Mouse (Mus musculus): ENCODE data around the gene Unc45a. TPM values are rescaled to one million over a fixed set of nuclear protein-coding genes. Genes with fewer than 3 reads are reported as not detected.

Gene Unc45a
- polyA plus RNA-seq, 1 experiment from 2014 or later: 29.6 TPM

- no peak overlapping the region for H3K27ac ChIP-seq (ENCODE audit: low read depth, low read length)
- ATAC-seq (no peak), DNase-seq (ENCODE audit: low spot score) (no peak)
- no peak overlapping the region for H3K4me2 ChIP-seq (ENCODE audit: low read length)
- H3K36me3 ChIP-seq (ENCODE audit: control insufficient read depth, insufficient read depth, low read length): peaks cover 77% of the 10 kb centered on the region
- H3K4me3 ChIP-seq (ENCODE audit: low read depth, low read length): no peak overlapping the region
- no peak overlapping the region for H3K9ac ChIP-seq (ENCODE audit: low read length)
- H3K27me3 ChIP-seq (replicated peaks; ENCODE audit: control insufficient read depth, insufficient read depth, low read length): no peaks in the 10 kb centered on the region
- H3K4me1 ChIP-seq (ENCODE audit: control insufficient read depth, insufficient read depth, low read length): no peaks in the 10 kb centered on the region
- no peaks in the 10 kb centered on the region for H3K9me3 ChIP-seq (replicated peaks; ENCODE audit: control insufficient read depth, low read length)
- WGBS: 85% methylated on average over 10 of the region's 10 CpGs
Observed at GRCm38 (mm10) chr7:80287736-80288135, 53.1 kb downstream of the Unc45a start.

GRCm38 (mm10) chr7:80285725-80286124, 55.1 kb downstream of the Unc45a start:
- Histone ChIP-seq H3K4me3 (ENCODE audit: low read depth, low read length) (no peak overlapping the region), H3K36me3 (ENCODE audit: control insufficient read depth, insufficient read depth, low read length) (peaks cover 83% of the 10 kb centered on the region), H3K4me1 (ENCODE audit: control insufficient read depth, insufficient read depth, low read length) (no peaks in the 10 kb centered on the region), H3K27me3 (replicated peaks; ENCODE audit: control insufficient read depth, insufficient read depth, low read length) (no peaks in the 10 kb centered on the region), H3K9me3 (replicated peaks; ENCODE audit: control insufficient read depth, low read length) (no peaks in the 10 kb centered on the region), H3K9ac (ENCODE audit: low read length) (no peak overlapping the region), H3K27ac (ENCODE audit: low read depth, low read length) (no peak overlapping the region), H3K4me2 (ENCODE audit: low read length) (no peak overlapping the region)
- DNase-seq (ENCODE audit: low spot score) (no peak), ATAC-seq (no peak)
- WGBS: 98% methylated on average over 6 of the region's 6 CpGs

- Histone ChIP-seq H3K9me3 (replicated peaks; ENCODE audit: control insufficient read depth, low read length) (no peaks in the 10 kb centered on the region), H3K27me3 (replicated peaks; ENCODE audit: control insufficient read depth, insufficient read depth, low read length) (no peaks in the 10 kb centered on the region), H3K9ac (ENCODE audit: low read length) (no peak overlapping the region), H3K4me1 (ENCODE audit: control insufficient read depth, insufficient read depth, low read length) (no peaks in the 10 kb centered on the region), H3K36me3 (ENCODE audit: control insufficient read depth, insufficient read depth, low read length) (peaks cover 82% of the 10 kb centered on the region), H3K4me3 (ENCODE audit: low read depth, low read length) (no peak overlapping the region), H3K27ac (ENCODE audit: low read depth, low read length) (no peak overlapping the region), H3K4me2 (ENCODE audit: low read length) (no peak overlapping the region)
- WGBS: 87% methylated on average over 5 of the region's 5 CpGs
- DNase-seq (ENCODE audit: low spot score): no peak
- no peak for ATAC-seq
Observed at GRCm38 (mm10) chr7:80284391-80284790, 56.4 kb downstream of the Unc45a start.

DNA sequence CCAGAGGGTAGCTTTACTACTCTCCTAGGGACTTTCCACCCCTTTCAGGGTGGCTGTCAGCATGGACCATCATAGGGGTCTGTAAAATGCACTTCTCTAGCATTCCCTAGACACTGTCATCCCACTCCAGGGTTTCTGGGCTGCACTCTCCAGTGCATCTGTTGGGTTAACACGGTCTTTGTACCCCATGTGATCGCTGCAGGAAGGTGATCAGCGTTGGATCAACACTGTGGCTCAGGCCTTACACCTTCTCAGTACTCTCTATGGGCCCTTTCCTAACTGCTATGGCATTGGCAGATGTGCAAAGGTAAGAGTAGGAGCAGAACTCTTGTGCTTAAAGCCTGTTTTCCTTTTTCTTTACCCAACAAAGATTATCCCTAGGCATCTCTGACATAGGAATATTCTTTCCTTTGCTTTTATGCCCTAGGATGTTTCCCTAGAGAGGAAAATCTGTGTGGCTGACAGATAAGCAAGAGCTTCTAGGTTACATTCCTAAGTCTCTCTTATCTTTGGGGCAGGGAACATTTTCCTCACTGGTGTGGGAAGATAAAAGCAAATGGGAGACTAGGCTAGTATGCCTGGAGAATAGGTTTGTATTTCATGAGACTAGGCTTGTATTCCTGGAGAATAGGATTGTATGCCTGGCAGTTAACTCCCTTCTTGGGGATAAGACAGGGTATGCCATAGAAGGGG, 57.4 kb downstream of the Unc45a start:
- Histone ChIP-seq H3K36me3 (ENCODE audit: control insufficient read depth, insufficient read depth, low read length) (peaks cover 86% of the 10 kb centered on the region), H3K4me3 (ENCODE audit: low read depth, low read length) (no peak overlapping the region), H3K4me1 (ENCODE audit: control insufficient read depth, insufficient read depth, low read length) (no peaks in the 10 kb centered on the region), H3K9ac (ENCODE audit: low read length) (no peak overlapping the region), H3K4me2 (ENCODE audit: low read length) (no peak overlapping the region), H3K9me3 (replicated peaks; ENCODE audit: control insufficient read depth, low read length) (no peaks in the 10 kb centered on the region), H3K27ac (ENCODE audit: low read depth, low read length) (no peak overlapping the region), H3K27me3 (replicated peaks; ENCODE audit: control insufficient read depth, insufficient read depth, low read length) (no peaks in the 10 kb centered on the region)
- DNase-seq (ENCODE audit: low spot score): no peak
- 92% methylated on average over 3 of the region's 3 CpGs for WGBS
- no peak for ATAC-seq

- H3K4me1 ChIP-seq (ENCODE audit: control insufficient read depth, insufficient read depth, low read length): no peaks in the 10 kb centered on the region
- 87% methylated on average over 3 of the region's 3 CpGs for WGBS
- no peak for ATAC-seq
Observed at GRCm38 (mm10) chr7:80281646-80282045, 59.2 kb downstream of the Unc45a start.

GRCm38 (mm10) chr7:80280998-80281397, 59.8 kb downstream of the Unc45a start:
- WGBS: 91% methylated on average over 2 of the region's 2 CpGs
- ATAC-seq (no peak), DNase-seq (ENCODE audit: low spot score) (no peak)
- no peak overlapping the region for H3K27ac ChIP-seq (ENCODE audit: low read depth, low read length)
- H3K36me3 ChIP-seq (ENCODE audit: control insufficient read depth, insufficient read depth, low read length): peaks cover 82% of the 10 kb centered on the region
- H3K4me1 ChIP-seq (ENCODE audit: control insufficient read depth, insufficient read depth, low read length): no peaks in the 10 kb centered on the region
- H3K4me3 ChIP-seq (ENCODE audit: low read depth, low read length): no peak overlapping the region
- H3K27me3 ChIP-seq (replicated peaks; ENCODE audit: control insufficient read depth, insufficient read depth, low read length): no peaks in the 10 kb centered on the region
- H3K9ac ChIP-seq (ENCODE audit: low read length): no peak overlapping the region
- no peak overlapping the region for H3K4me2 ChIP-seq (ENCODE audit: low read length)
- no peaks in the 10 kb centered on the region for H3K9me3 ChIP-seq (replicated peaks; ENCODE audit: control insufficient read depth, low read length)

More at GRCm38 (mm10) chr7:80281646-80282045, 59.2 kb downstream of the Unc45a start:
- Histone ChIP-seq H3K36me3 (ENCODE audit: control insufficient read depth, insufficient read depth, low read length) (peaks cover 81% of the 10 kb centered on the region), H3K4me2 (ENCODE audit: low read length) (no peak overlapping the region), H3K9me3 (replicated peaks; ENCODE audit: control insufficient read depth, low read length) (no peaks in the 10 kb centered on the region), H3K27me3 (replicated peaks; ENCODE audit: control insufficient read depth, insufficient read depth, low read length) (no peaks in the 10 kb centered on the region), H3K9ac (ENCODE audit: low read length) (no peak overlapping the region), H3K27ac (ENCODE audit: low read depth, low read length) (no peak overlapping the region), H3K4me3 (ENCODE audit: low read depth, low read length) (no peak overlapping the region)
- no peak for DNase-seq (ENCODE audit: low spot score)

- no peak for ATAC-seq
- Histone ChIP-seq H3K9ac (ENCODE audit: low read length) (no peak overlapping the region), H3K4me1 (ENCODE audit: control insufficient read depth, insufficient read depth, low read length) (no peaks in the 10 kb centered on the region), H3K36me3 (ENCODE audit: control insufficient read depth, insufficient read depth, low read length) (peaks cover 80% of the 10 kb centered on the region), H3K9me3 (replicated peaks; ENCODE audit: control insufficient read depth, low read length) (peaks cover 3% of the 10 kb centered on the region), H3K4me2 (ENCODE audit: low read length) (no peak overlapping the region), H3K27ac (ENCODE audit: low read depth, low read length) (no peak overlapping the region), H3K4me3 (ENCODE audit: low read depth, low read length) (no peak overlapping the region), H3K27me3 (replicated peaks; ENCODE audit: control insufficient read depth, insufficient read depth, low read length) (no peaks in the 10 kb centered on the region)
- no peak for DNase-seq (ENCODE audit: low spot score)
- 83% methylated on average over 10 of the region's 10 CpGs for WGBS
Observed at GRCm38 (mm10) chr7:80280032-80280431, 60.8 kb downstream of the Unc45a start.

- DNase-seq (ENCODE audit: low spot score): no peak
- no peak overlapping the region for H3K9ac ChIP-seq (ENCODE audit: low read length)
- no peak overlapping the region for H3K4me2 ChIP-seq (ENCODE audit: low read length)
- ATAC-seq: no peak
- H3K4me1 ChIP-seq (ENCODE audit: control insufficient read depth, insufficient read depth, low read length): no peaks in the 10 kb centered on the region
- over 99% methylated on average over 4 of the region's 4 CpGs for whole genome bisulfite sequencing
- peaks cover 72% of the 10 kb centered on the region for H3K36me3 ChIP-seq (ENCODE audit: control insufficient read depth, insufficient read depth, low read length)
- H3K4me3 ChIP-seq (ENCODE audit: low read depth, low read length): no peak overlapping the region
- no peaks in the 10 kb centered on the region for H3K27me3 ChIP-seq (replicated peaks; ENCODE audit: control insufficient read depth, insufficient read depth, low read length)
- no peak overlapping the region for H3K27ac ChIP-seq (ENCODE audit: low read depth, low read length)
- peaks cover 14% of the 10 kb centered on the region for H3K9me3 ChIP-seq (replicated peaks; ENCODE audit: control insufficient read depth, low read length)
Observed at GRCm38 (mm10) chr7:80276374-80276773, 64.4 kb downstream of the Unc45a start.
